Mouse (Mus musculus): Measurements from ENCODE around the gene Senp1. TPM values are rescaled to one million over a fixed set of nuclear protein-coding genes. Genes with fewer than 3 reads are reported as not detected.

Senp1 gene
- total and polyA plus RNA-seq, 3 experiments: 5.3 to 10.0 (median 9.8) TPM

DNA sequence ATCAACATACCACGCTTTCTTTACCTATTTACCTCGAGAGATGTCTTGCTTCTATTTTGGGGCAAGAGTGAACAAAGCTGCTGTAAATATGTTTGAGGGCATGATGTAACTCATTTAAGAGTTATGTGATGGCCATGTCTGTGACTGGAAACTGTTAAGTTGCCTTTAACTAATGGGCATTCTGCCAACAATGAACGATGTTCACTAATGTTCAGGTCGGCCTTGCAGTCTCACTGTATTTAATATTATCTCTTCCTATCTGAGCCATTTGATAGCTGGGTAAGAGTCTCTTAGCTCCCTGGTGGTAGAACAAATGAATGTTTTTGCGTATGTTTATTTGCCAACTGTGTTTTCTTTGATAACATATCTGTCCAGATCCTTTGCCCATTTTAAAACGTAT is 13.0 kb upstream of the Senp1 start:
- H3K27ac ChIP-seq: no peak overlapping the region
- H3K79me2 ChIP-seq (replicated peaks; ENCODE audit: control insufficient read depth, insufficient read depth, low read length): no peaks in the 10 kb centered on the region
- no peaks in the 10 kb centered on the region for H3K36me3 ChIP-seq (ENCODE audit: control insufficient read depth, insufficient read depth, low read length)
- TF ChIP-seq CTCF (IDR thresholded peaks at IDR 0.05) (no peak), POLR2A (IDR thresholded peaks at IDR 0.05; ENCODE audit: insufficient read depth, low read depth, low read length) (no peak), EP300 (IDR thresholded peaks at IDR 0.05; ENCODE audit: insufficient read depth, low read depth, low read length) (no peak)
- H3K9ac ChIP-seq (ENCODE audit: low read depth, low read length): no peak overlapping the region
- H3K4me1 ChIP-seq (ENCODE audit: control insufficient read depth, insufficient read depth, low read length): peaks cover 2% of the 10 kb centered on the region; the same call in 1 of the 2 replicates
- no peaks in the 10 kb centered on the region for H3K27me3 ChIP-seq (ENCODE audit: control insufficient read depth, insufficient read depth, low read length)
- 46% methylated on average over 6 of the region's 6 CpGs for WGBS
- H3K4me3 ChIP-seq: no peak overlapping the region
- no peak for DNase-seq
- intact Hi-C loops (cut with DNase I): loop anchor here (5.0 kb wide), 1 partner anchor 46 kb away; no protein-coding TSS in a partner anchor

- H3K36me3 ChIP-seq (ENCODE audit: control insufficient read depth, insufficient read depth, low read length): no peaks in the 10 kb centered on the region
These were observed 8.9 kb upstream of the Senp1 start for GRCm38 (mm10) chr15:98102401-98102800.

GRCm38 (mm10) chr15:98098519-98098918 is 5.0 kb upstream of the Senp1 start:
- peaks cover 1% of the 10 kb centered on the region; the same call in 1 of the 2 replicates for H3K4me1 ChIP-seq (ENCODE audit: control insufficient read depth, insufficient read depth, low read length)
- no peak for DNase-seq
- intact Hi-C loops (cut with DNase I): loop anchor here (10.0 kb wide), 1 partner anchor 296 kb away; no protein-coding TSS in a partner anchor
- no peak overlapping the region for H3K9ac ChIP-seq (ENCODE audit: low read depth, low read length)
- WGBS: 83% methylated on average over 9 of the region's 9 CpGs
- H3K27me3 ChIP-seq (ENCODE audit: control insufficient read depth, insufficient read depth, low read length): no peaks in the 10 kb centered on the region
- H3K79me2 ChIP-seq (replicated peaks; ENCODE audit: control insufficient read depth, insufficient read depth, low read length): no peaks in the 10 kb centered on the region
- peaks cover 4% of the 10 kb centered on the region for H3K36me3 ChIP-seq (ENCODE audit: control insufficient read depth, insufficient read depth, low read length)
- no peak overlapping the region for H3K4me3 ChIP-seq
- H3K27ac ChIP-seq: no peak overlapping the region
- TF ChIP-seq EP300 (IDR thresholded peaks at IDR 0.05; ENCODE audit: insufficient read depth, low read depth, low read length): no peak
- no peak for TF ChIP-seq CTCF (IDR thresholded peaks at IDR 0.05)
- TF ChIP-seq POLR2A (IDR thresholded peaks at IDR 0.05; ENCODE audit: insufficient read depth, low read depth, low read length): no peak

More at GRCm38 (mm10) chr15:98102401-98102800, 8.9 kb upstream of the Senp1 start:
- Histone ChIP-seq H3K9ac (ENCODE audit: low read depth, low read length) (no peak overlapping the region), H3K27me3 (ENCODE audit: control insufficient read depth, insufficient read depth, low read length) (no peaks in the 10 kb centered on the region), H3K4me3 (no peak overlapping the region), H3K79me2 (replicated peaks; ENCODE audit: control insufficient read depth, insufficient read depth, low read length) (no peaks in the 10 kb centered on the region), H3K27ac (no peak overlapping the region), H3K4me1 (ENCODE audit: control insufficient read depth, insufficient read depth, low read length) (no peaks in the 10 kb centered on the region)
- DNase-seq: no peak
- no peak for TF ChIP-seq POLR2A (IDR thresholded peaks at IDR 0.05; ENCODE audit: insufficient read depth, low read depth, low read length)
- TF ChIP-seq EP300 (IDR thresholded peaks at IDR 0.05; ENCODE audit: insufficient read depth, low read depth, low read length): no peak
- no peak for TF ChIP-seq CTCF (IDR thresholded peaks at IDR 0.05)
- 84% methylated on average over 6 of the region's 6 CpGs for WGBS
- intact Hi-C loops (cut with DNase I): no loop called here

- Histone ChIP-seq H3K27me3 (ENCODE audit: control insufficient read depth, insufficient read depth, low read length) (no peaks in the 10 kb centered on the region; the same call in 1 of the 2 replicates), H3K9ac (ENCODE audit: low read depth, low read length) (no peak overlapping the region), H3K27ac (no peak overlapping the region), H3K36me3 (ENCODE audit: control insufficient read depth, insufficient read depth, low read length) (peaks cover 4% of the 10 kb centered on the region), H3K79me2 (replicated peaks; ENCODE audit: control insufficient read depth, insufficient read depth, low read length) (no peaks in the 10 kb centered on the region), H3K4me3 (no peak overlapping the region), H3K4me1 (ENCODE audit: control insufficient read depth, insufficient read depth, low read length) (peaks cover 4% of the 10 kb centered on the region)
- TF ChIP-seq CTCF (IDR thresholded peaks at IDR 0.05) (peak; percentile 46), POLR2A (IDR thresholded peaks at IDR 0.05; ENCODE audit: insufficient read depth, low read depth, low read length) (no peak), EP300 (IDR thresholded peaks at IDR 0.05; ENCODE audit: insufficient read depth, low read depth, low read length) (no peak)
- intact Hi-C loops (cut with DNase I): loop anchor here (10.0 kb wide), 1 partner anchor 298 kb away; no protein-coding TSS in a partner anchor
- WGBS: 49% methylated on average over 3 of the region's 3 CpGs
- DNase-seq: no peak
These were observed 3.4 kb upstream of the Senp1 start for GRCm38 (mm10) chr15:98096957-98097356.

DNA sequence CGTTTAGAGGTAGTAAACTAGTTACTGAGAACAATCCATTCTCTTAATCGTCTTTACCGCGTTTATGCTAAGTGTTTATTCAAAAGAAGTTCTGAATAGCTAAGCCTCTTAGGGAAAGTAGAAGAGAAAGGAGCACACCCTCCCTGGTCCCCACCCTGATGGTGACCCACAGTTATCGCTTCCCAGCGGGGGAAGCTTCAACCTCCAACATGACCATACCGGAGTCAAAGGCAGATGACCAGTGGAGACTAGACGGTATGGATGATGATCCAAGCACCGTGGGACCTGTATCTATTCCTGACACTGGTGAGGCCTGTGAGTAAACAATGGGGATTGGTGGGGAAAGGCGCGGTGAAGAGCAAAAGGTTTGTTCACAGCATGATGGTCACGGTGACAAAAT is 1.4 kb upstream of the Senp1 start:
- no peak overlapping the region for H3K27ac ChIP-seq
- H3K79me2 ChIP-seq (replicated peaks; ENCODE audit: control insufficient read depth, insufficient read depth, low read length): no peaks in the 10 kb centered on the region
- 90% methylated on average over 12 of the region's 12 CpGs for WGBS
- TF ChIP-seq CTCF (IDR thresholded peaks at IDR 0.05): no peak
- H3K4me1 ChIP-seq (ENCODE audit: control insufficient read depth, insufficient read depth, low read length): peaks cover 4% of the 10 kb centered on the region
- no peak for DNase-seq
- H3K27me3 ChIP-seq (ENCODE audit: control insufficient read depth, insufficient read depth, low read length): no peaks in the 10 kb centered on the region; the same call in 1 of the 2 replicates
- H3K4me3 ChIP-seq: no peak overlapping the region
- peaks cover 4% of the 10 kb centered on the region for H3K36me3 ChIP-seq (ENCODE audit: control insufficient read depth, insufficient read depth, low read length)
- intact Hi-C loops (cut with DNase I): loop anchor here (10.0 kb wide), 1 partner anchor 300 kb away; no protein-coding TSS in a partner anchor
- H3K9ac ChIP-seq (ENCODE audit: low read depth, low read length): no peak overlapping the region

DNA sequence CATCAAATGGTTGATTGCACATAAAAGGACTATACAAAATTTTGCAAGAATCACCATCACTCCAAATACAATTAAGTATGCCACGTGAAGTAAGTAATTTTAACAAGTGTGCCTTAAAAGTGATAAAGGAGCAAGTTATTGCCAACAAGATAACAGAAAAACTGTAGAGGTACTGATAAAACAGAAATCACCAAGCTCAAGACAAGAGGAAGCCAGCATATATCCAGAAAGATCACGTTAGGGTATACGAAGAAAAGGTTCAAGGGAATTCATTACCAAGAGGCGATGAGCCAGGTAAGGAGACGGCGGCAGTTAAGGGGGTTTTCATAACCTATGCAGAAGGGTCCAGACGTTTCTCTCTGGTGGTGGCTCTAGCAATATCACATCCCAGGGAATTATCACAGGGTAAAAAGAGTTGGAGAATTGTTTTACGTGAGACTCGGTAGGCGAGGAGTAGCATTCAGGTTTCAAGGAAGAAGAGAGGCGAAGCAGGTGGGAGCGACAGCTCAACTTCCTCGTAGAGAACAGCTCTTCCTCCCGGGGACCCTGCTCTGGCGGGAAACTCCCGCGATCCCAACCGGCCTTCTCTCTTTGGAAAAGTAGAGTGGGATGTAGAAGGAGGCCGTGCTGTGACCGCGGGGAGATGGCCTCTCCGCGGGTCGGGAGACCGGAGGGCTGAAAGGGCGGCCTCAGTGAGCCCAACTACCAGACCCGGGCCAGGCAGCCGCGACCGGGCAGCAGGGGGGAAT is 998 bp downstream of the Senp1 start, which contains the start of gene Pfkm:
TSS of gene Pfkm (plus strand) at position 218 of the 749 bp plus-strand sequence.
- intact Hi-C loops (cut with DNase I): loop anchor here (2.0 to 10.0 kb wide), 3 partner anchors 16 to 302 kb away; no protein-coding TSS in a partner anchor
- Histone ChIP-seq H3K27ac (peak within 1 kb of the TSS; percentile 93), H3K4me1 (ENCODE audit: control insufficient read depth, insufficient read depth, low read length) (peaks cover 6% of the 10 kb centered on the region), H3K36me3 (ENCODE audit: control insufficient read depth, insufficient read depth, low read length) (peaks cover 4% of the 10 kb centered on the region), H3K9ac (ENCODE audit: low read depth, low read length) (peak within 1 kb of the TSS; percentile 92), H3K27me3 (ENCODE audit: control insufficient read depth, insufficient read depth, low read length) (no peaks in the 10 kb centered on the region; the same call in 1 of the 2 replicates), H3K79me2 (replicated peaks; ENCODE audit: control insufficient read depth, insufficient read depth, low read length) (no peaks in the 10 kb centered on the region; the same call in 1 of the 2 replicates), H3K4me3 (peak within 1 kb of the TSS; percentile 78)
- TF ChIP-seq EP300 (IDR thresholded peaks at IDR 0.05; ENCODE audit: insufficient read depth, low read depth, low read length) (no peak), POLR2A (IDR thresholded peaks at IDR 0.05; ENCODE audit: insufficient read depth, low read depth, low read length) (no peak), CTCF (IDR thresholded peaks at IDR 0.05) (no peak)
- WGBS: under 1% methylated on average over 30 of the region's 30 CpGs
- no peak for DNase-seq

Data from heart, adult 2 months (tissue).